Mouse (Mus musculus): ENCODE results near the gene Olfm2. TPM values are rescaled to one million over a fixed set of nuclear protein-coding genes. Genes with fewer than 3 reads are reported as not detected.

Olfm2 gene
- under 1 TPM; 0.53 to 0.58 TPM for total RNA-seq (2021)
- long read RNA-seq, experiment 1, partial matches to known transcripts: 0 of 3 reads
- long read RNA-seq, experiment 1, other reads (novel, unspliced or antisense): 0 of 3 reads
- long read RNA-seq, experiment 2, partial matches to known transcripts: 0 of 1 reads
- long read RNA-seq, experiment 2, other reads (novel, unspliced or antisense): 0 of 1 reads

DNA sequence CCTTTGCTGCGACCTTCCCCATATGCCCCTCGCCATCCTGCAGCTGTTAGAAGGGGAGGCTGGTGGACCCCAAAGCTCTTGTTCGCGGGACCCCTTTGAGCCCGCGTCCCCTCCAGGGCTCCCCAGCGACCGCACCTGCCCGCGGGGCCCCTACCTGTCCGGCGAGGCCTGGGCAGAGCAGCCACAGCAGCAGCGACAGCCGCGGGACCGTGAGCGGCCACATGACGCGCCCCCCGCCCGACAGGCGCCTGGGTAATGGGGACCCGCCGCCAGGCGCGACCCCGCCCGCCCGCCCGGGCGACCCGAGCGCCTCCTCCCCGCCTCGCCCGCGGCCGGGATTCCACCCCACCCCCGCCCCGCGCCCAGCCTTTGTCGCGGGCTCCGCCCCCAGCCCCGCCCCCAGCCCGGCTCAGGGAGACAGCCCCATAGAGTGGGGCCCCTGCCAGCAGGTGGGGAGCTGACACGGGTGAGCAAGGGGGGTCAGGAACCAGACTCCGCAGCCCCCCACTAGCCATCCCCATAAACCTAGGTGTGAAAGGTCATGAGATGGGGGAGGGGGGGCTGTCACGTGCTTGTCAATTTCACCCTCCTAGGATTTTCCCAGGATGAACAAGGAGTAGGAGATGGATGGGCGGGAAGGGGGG lies at the start of gene Olfm2:
Olfm2 (minus strand) TSS at position 333 of the 644 bp plus-strand sequence.
- DNase-seq (ENCODE audit: low spot score in 2 of 2): no peak

DNA sequence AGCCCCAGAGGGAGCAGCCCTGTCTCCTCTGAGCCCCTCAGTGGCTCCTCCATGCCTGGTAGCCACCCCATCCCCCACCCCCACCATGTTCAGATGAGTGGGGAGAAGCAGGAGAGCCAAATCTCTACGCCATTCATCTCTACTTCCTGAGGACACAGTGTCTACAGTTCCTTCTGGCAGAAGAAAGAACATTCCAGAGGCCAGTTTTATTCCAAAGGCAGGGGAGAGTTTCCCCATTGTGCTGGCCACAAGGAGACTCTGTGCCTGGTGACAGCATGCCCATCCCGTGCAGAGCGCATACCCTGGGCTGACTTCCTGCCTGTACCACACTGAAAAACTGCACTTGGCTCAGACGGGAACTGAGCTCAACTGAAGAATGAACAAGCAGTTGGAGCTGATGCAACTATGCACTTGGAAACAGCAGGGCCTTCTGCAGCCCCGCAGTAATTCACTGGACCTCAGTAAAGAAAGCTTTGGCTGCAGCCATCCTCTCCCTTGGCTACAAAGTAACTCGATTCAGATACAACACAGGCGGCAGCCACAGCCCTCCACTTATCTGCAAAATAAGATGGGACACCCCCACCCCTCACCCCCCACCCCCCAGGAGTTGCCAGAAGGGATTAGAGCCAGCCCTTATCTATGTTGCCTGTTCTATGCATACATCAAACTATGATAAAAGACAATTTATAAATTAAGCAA lies 48.1 kb upstream of the Olfm2 start:
- no peak for DNase-seq (ENCODE audit: low spot score in 2 of 2)

DNA sequence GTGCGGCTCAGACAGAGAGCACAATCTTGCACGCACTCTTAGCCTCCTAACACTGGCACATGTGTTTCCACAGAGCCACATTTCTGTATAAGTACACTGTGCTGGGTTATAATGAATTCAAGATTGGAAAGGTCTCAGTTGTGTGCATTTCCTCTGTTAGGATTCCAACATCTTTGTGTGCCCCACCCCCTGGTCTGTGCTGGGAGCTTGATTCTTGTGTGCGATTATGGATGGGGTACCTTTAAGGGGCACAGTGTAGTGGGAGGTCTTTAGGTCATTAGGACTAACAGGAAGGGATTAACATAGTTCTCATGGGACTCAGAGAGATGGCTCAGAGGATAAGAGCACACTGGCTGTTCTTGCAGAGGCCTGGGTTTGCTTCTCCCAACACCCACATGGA lies 44.2 kb upstream of the Olfm2 start:
- no peak for DNase-seq (ENCODE audit: low spot score in 2 of 2)

DNA sequence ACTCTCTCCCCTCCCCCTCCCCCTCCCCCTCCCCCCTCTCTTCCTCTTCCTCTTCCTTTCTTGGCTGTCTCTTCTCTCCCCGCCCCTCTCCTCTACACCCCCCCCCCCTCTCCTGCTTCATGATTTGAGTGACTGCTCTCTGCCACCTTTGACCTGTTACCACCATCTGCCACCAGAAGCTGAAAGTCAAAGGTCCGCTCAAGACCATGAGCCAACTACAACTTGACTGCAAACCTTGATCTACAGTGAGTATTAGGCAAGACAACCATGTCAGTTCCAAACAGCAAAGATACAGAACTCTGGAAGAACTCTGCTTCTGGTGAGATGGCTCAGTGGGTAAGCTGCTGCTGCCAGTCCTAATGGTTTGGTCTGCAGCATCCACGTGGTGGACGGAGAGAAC lies 43.5 kb upstream of the Olfm2 start:
- no peak for DNase-seq (ENCODE audit: low spot score in 2 of 2)

DNA sequence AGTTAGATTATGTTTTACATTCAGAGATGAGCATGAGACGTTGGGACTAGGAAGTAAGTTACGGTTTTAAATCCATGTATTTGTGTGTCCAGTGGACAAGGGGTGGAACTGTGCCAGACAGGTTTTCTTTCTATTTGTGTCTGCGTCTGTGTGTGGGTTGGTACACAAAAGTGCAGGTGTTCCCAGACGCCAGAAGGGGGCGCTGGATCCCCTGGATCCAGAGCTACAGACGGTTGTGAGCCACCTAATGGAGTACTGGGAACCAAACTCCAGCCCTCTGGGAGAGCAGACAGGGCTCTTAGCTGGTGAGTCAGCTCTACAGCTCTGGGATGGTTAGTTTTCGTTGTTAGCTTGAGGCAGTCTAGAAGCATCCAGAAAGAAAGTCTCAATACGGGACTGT lies 41.8 kb upstream of the Olfm2 start:
- DNase-seq (ENCODE audit: low spot score in 2 of 2): no peak

DNA sequence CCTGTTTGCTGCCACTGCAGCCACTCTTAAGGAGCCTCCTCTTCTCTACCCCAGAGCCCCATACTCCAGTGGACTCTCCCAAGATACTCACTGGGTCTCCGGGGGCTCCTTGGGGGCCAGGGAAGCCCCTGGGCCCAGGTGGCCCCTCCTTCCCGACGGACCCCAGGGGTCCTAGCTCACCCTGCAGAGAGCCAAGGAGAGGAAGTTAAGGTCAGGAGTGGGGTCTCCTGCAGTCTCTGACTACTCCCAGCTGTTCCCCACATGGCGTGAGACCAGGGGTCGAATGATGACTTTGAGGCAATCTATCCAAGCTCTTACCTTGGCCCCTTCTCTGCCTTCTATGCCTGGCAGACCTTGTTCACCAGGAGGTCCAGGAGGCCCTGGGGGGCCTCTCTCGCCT lies 38.9 kb upstream of the Olfm2 start:
- DNase-seq (ENCODE audit: low spot score in 2 of 2): no peak

DNA sequence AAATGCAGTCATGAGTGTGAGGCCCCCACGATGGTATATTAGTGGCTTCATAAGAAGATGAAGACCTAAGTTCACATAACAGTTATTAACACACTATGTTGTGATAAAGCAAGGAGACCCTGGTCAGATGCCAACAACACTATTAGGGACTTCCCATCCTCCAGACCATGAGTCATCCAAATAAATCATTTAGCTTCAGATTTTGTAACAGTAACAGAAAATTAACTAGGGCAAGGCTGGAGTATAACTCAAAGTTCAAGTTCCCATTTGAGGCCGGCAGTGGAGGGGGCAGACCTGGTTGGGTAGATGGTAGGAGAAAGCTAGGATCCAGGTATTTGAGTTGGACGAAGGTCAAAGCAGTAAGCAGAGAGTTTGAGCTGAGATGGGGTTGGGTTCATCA lies 35.1 kb upstream of the Olfm2 start:
- DNase-seq (ENCODE audit: low spot score in 2 of 2): peak in 1 of 2 experiments; percentile 22

DNA sequence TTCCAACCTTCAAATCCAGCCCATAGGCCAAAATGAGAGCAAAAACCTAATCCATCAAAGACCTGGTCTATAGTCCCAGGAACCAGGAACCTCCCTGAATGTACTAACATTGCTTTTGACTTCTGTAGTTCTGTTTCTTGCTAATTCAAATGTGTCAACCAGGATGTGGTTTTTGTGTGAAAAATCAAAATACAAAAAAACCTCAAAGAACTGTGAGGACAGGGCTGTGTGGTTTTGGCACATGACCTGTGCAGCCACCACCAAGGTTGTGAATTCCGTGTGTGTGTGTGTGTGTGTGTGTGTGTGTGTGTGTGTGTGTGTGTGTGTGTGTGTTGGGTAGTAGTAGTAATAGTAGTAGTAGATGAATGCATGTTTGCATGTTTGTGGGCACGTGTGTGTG lies 19.1 kb upstream of the Olfm2 start:
- no peak for DNase-seq (ENCODE audit: low spot score in 2 of 2)

DNA sequence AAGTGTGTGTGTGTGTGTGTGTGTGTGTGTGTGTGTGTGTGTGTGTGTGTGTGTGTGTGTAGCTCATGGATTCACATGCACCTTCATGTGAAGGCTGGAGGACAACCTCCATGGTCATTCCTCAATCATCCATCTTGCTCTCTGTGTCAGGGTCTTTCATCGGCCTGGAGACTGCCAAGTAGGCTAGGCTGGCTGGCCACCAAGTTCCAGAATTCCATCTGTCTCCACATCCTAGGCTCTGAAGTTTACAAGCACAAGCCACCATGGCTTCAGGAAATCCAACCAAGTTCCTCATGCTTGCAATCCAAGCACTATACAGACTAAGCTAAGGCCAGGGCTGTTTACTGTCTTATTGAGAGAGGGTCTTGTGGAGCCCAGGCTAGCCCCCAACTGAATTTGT lies 16.9 kb upstream of the Olfm2 start:
- no peak for DNase-seq (ENCODE audit: low spot score in 2 of 2)

DNA sequence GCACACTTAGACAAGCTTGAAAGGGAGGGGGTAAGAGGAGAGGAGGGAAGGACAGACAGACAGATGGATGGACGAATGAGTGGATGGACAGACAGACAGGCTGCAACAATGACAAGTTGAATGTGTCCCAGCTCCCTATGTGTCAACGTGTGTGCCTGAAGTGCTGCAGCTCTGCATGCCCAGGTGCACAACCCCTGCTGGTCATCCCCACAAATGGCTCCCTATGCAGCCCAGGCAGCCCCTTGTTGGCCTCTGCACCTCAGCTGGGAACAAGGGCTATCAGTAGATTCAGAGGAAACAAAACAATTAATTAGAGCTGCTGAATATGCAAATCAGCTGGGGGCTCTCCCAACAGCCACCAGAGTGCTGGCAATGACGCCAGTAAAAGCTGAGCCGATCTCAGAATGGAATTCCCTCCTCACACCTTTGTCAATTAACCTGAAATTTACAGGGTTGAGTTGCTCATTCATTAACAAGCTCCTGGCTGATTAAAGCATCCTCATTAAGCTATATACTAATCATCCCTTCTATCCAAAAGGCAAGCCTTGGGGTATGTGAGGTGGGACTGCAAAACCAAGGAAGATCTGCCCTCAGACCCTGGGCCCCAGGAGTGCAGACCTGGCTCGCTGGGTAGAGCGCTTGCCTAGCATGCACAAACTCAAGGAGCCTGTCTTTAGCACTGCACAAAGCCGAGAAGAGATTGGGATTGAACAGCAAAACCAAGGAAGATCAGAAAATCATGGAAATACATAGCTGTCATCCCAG lies 16.2 kb upstream of the Olfm2 start:
- no peak for DNase-seq (ENCODE audit: low spot score in 2 of 2)

DNA sequence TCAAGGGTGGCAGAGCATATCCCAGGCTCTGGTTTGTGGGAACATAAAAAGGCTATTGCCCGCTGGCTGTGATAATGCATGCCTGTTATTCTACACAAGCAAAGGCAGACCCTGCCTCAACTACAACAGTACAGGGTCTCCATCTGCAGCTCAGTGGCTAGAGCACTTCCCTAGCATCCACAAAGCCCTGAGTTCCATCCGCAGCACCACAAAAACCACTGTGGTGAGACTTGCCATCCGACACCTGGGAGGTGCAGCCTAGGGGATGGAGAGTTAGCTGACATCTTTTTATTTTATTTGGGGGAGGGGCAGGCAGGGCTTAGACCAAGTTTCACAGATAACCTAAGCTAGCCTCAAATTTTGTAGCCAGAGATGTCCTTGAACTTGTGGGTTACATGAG lies 15.2 kb upstream of the Olfm2 start:
- DNase-seq (ENCODE audit: low spot score in 2 of 2): no peak

DNA sequence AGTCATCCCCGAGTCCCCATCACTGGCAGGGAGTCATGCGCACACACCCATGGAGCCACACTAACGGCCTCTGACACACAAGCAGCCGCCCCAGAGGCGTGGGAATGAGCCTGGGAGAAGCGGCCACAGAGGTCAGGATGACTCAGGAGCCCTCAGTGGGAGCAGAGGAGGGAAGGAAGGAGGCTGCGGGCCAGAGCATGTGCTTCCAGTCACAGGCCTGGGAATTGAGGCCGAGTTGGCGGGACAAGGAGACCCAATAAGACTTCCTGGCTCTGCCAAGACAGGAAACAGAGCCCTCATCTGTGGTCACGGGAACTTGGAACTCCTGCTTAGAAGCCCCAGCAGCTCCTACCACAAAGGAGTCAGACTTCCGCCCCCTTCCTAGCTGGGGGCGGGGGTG lies 14.7 kb upstream of the Olfm2 start:
- peak; percentile 44 to 60 for DNase-seq (ENCODE audit: low spot score in 2 of 2)

DNA sequence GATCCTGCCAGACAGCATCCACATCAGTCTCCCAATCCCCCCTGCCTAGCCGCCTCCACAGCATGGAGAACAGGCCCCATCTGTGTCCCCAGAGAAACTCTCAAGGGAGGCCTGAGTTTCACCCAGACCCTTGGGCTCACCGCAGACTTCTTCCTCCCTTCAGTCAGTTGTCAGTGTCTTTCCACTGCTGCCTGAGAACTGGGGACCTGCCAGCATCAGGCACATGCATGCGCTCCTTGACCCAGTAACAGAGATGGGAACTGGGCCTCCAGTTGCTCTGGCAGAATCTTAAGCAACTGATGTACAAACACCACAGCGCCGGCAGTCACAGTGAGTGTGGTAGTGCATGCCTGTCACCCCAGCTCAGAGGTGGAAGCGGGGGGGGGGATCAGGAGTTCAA lies 12.7 kb upstream of the Olfm2 start:
- DNase-seq (ENCODE audit: low spot score in 2 of 2): no peak

DNA sequence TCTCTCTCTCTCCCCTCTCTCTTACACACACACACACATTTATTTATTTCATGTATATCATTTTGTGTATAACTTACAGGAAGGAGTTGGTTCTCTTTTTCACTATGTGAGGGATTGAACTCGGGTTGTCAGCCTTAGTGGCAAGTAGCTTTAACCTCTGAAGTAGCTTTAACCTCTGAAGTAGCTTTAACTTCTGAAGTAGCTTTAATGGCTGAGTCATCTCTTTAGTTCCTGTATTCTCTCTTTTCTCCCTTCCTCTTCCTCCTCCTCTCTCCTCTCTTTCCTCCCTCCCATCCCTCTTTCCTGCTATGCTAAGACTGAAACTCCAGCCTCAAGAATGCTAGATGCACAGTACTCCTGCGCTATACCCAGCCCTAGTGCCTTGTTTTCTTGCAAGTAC lies 12.1 kb upstream of the Olfm2 start:
- DNase-seq (ENCODE audit: low spot score in 2 of 2): no peak

DNA sequence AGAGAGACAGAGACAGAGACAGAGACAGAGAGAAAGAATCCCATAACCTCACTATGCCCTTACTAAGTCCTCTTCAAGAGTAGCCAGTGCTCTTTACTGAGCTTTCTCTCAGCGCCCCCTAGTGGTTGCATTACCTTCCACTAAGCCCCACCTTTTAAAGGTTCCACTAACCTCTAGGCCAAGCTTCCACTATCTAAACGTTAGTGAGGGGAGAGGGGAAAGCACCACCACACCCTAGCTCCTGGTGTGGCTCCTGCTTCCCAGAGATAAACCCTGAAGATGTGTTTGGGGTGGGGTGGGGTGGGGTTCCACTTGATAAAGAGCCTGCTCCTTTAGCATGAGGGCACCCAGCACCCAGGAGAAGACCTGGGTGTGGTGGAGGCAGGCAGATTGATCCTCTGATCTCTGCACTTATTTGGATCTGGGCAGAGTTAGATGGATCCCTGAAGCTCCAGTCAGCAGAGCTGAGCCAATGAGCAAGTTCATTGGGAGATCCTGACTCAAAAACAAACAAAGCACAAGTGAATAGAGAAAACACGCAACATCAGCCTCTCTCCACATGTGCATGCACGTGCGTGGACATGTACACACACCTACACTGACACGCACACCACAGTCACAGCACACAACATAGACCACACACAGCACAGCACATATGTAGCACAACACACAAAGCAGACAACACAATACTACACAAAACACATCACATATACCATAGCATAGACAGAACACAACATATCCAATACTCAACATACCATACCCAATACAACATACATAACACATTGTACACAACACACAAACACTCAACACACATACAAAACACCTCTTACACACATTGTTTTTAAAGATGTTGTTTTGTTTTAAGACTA lies 11.2 kb upstream of the Olfm2 start:
- DNase-seq (ENCODE audit: low spot score in 2 of 2): peak; percentile 64 to 71

DNA sequence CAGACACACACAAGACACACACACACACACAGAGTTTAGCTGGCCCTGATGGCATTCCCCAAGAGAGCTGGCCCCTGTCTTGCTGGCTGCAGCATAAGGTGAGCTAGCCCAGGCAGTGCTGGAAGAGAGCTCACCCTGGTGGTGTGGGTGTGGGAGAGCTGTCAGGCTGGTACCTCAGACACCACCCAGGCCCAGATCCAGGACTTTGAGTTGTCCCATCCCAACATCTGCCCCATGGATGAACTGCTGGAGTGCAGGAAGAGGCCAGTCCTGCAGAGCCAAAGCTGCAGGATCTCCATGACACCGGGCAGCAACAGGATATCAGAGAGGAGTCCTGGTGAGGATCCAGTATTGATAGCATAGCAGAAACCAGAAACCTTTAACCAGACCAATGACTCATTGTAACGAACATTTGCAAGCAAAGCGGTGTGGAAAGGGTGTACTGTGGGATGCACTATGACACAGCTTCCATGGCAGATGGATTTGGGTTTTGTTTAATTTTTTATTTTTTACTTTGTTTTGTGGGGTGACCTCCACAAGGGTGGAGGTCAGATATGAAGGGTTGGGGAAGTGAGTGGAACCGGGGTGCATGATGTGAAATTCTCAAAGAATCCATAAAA lies 10.0 kb upstream of the Olfm2 start:
- no peak for DNase-seq (ENCODE audit: low spot score in 2 of 2)

DNA sequence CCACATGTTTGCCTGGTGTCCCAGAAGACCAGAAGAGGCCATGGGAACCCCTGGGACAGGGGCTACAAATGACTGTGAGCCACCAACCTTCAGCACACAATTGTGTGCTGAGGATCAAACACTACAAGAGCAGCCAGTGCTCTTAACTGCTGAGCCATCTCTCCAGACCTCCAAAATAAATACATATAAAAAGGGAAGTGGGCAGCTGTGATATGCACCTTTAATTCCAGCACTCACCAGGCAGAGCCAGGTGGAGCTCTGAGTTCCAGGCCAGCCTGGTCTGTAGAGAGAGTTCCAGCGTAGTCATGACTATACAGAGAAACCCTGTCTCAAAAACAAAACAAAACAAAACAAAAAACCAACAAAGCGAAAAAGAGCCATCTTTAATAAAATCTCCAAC lies 8.2 kb upstream of the Olfm2 start:
- no peak for DNase-seq (ENCODE audit: low spot score in 2 of 2)

DNA sequence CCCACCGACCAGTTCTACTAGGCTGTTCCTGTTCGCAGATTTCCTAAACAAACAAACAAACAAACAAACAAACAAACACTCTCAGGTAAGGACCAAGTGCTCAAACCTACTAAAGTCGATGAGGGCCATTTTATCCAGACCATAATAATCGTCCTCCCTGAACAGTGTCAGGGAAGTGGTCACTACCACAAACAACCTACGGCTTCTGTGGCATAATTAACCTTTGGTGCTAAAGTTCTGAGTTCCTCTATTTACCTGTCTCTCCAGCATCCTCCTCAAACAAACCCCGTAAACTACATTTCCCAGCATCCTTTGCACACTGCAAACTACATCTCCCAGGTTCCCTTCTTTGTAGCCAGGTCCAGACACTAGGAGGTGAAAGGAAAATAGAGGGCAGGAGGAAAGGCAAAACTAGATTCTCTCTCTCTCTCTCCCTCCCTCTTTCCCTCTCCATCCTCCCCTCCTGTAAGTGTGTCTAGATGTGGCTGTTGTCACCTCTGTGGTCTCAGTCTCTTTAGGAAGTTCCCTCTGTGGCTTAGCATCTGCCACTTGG lies 5.4 kb upstream of the Olfm2 start:
- DNase-seq (ENCODE audit: low spot score in 2 of 2): no peak

DNA sequence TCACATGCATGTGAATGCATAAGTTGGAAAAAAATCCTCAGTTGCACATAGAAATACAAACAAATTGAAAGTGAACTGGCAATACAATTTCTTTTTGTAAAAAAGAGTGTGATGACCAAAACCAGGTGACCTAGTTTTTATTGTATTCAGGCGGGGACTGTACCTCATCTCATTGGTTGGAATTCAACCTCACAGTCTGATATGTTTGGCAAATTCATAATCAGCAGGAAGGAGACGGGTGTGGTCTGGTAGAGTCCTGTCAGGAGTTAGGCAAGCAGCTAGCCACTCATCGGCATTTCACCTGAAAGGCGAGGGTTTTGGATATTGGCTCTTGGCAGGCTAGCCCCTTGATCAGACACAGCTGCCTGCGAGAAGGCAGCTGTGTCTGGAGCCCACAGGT lies 3.1 kb upstream of the Olfm2 start:
- DNase-seq (ENCODE audit: low spot score in 2 of 2): no peak

DNA sequence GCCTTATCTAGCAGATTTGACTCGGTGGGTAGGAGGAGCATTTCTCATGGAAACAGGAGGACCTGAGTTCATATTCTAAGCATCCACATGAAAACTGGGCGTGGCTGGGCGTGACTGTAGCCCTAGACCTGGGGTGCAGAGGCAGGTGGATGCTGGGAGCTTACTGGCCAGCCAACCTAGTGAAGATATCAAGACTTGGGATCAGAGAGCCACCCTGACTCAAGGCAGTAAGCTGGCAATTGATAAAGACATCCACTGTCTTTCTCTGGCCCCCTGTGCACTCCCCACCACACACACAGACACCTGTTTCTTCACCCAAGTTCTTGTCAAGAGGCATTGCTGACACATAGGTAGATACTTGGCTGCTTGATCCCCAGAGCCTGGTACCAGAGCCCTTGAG lies 2.4 kb upstream of the Olfm2 start:
- no peak for DNase-seq (ENCODE audit: low spot score in 2 of 2)
